Mouse (Mus musculus) heart, postnatal 4 days (tissue): Measurements from ENCODE around the gene Fam160a1. TPM values are rescaled to one million over a fixed set of nuclear protein-coding genes. Genes with fewer than 3 reads are reported as not detected.

Experiments
- DNase-seq: peaks from one replicate; pipeline ENCODE4 v3.0.0; 2021
- total RNA-seq, 2 experiments: library from RNA; stranded (reverse); gene quantifications; 2 replicates each; pipeline ENCODE4 v1.2.3; 2021

Fam160a1 gene
- total RNA-seq, 2 experiments from 2014 or later = 27.0 to 28.1 TPM

DNA sequence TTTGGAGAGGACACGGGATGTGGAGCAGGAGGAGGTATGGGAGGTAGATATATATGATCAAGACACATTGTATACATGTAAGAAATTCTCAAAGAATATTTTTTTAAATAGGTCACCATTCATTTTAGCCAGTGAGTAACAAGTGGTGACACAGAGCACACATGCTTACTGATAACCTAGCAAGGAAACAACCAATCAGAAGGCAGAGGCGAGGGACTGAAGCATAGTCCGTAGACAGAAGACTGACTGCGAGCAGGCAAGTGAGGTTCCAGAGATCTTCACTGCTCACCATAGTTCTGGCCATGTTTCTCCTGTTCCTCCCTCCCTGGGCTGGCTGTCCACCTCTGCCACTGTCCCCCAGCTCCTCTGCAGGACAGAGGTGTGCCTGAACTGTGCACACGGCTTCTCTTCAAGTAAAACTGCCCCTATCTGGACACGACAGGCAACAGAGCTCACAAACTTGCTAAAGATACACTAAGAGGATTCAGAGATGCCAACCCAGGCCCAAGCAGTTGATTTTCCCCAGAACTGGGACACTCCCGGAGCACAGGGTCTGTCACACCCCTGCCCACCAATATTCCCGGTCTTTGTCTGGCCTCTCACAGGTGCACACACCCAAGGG is 137.7 kb downstream of the Fam160a1 start:
- DNase-seq = no peak

DNA sequence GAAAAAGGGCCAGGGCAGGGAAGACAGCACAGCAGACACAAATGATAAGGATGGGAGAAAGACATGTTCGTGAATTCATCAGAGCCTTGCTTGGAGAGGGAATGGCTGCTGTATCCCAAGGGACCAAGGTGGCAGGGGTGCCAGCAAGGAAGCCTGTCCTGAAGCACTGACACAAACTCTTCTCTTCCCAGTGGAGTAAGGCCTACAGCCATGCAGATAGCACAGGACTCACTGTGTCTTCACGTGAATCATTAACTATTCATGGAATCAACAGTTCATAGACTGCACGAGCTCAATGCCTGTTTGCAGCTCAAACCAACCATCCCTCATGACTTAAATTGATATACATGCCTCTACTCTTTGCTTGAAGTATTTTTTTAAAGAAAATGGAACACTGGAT is 139.1 kb downstream of the Fam160a1 start:
- DNase-seq = no peak

DNA sequence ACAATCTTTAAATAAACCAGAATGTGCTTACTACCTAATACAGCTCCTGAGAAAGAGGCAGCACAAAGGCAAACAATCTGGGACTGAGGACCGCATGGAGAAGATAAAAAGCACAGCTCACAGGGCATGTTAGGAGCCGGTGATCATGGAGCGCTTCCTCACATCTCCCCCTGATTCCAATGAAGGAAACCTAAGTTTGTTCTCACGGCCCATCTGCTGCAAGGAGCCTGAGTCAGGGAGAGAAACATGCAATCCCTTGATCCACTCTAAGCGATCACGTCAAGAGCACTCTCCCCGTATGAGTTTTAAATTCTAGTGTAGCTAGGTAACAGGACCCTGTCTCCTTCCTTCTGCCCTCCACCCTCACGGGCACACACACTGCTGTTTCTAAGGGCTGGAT is 140.0 kb downstream of the Fam160a1 start:
- DNase-seq = no peak

DNA sequence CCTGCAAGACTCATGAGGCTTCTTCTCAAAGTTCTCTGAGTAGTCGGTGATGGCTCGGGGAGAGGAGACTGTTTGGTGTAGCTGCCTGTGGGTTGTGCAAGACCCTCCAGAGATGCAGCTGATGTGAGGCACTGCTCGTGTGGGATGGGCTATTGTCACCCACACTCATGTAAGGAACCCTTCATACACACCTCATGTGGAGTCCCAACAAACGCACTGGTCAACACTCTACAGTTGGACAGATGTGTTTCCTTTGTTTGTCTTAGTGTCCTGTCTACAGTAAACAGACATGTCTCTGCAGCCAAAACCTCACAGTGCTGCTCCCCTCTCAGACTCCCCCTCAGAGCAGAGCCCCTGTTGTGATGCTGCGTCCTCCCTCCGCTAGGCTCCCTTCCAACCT is 147.2 kb downstream of the Fam160a1 start:
- no peak for DNase-seq

DNA sequence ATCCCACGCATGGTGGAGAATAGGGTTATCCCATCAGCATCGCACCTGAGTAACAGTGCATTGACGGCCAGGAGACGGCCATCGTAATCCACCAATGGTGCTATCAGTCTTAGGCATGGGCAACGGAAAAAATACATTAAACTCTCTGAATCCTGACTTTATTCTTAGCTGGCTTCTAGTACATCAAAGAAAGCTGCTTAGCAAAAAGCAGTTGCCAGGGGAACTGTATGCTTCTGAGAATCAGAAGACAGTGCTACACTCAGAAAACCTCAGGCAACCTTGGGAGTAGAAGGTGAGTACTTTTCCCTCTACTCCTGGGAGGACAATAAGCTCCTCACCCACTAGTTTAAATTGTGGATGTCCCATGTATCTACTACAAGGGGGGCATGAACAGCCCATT is 149.4 kb downstream of the Fam160a1 start:
- no peak for DNase-seq

DNA sequence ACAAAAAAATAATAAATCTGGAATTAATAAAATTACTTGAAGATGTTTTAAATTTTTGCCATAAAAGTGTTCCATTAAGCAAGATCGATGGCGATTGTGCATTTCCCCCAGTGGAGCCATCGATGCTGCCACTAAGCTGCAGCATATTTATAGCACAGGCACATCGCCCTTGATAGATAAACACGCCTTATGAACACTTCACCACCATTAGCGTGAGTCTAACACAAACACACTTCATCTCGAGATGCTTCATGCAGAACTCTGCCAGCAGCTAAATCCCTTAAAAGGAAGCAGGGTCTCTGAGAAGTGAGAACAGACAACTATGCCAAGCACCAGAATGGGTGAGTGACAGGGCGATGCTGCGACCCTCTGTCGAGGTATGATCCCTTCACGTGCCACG is 150.4 kb downstream of the Fam160a1 start:
- no peak for DNase-seq

DNA sequence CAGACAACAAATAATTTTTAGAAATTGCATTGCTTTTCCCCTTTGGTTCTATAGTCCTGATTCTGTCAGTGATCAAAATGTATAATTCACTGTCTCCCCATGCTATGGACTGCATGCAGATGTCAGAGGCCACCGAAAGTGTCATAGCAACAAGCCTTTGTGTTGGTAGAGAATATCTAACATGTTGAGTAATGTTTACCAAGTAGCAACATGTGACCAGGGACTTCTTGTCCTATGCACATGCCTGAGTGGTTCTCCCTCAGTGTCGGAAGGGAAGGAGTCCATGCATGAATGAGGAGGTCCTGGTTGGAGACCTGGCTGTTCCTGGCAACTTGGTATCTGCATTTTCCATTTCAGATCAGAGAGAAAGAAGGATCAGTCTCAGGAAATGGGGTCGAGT is 150.9 kb downstream of the Fam160a1 start:
- DNase-seq = no peak

DNA sequence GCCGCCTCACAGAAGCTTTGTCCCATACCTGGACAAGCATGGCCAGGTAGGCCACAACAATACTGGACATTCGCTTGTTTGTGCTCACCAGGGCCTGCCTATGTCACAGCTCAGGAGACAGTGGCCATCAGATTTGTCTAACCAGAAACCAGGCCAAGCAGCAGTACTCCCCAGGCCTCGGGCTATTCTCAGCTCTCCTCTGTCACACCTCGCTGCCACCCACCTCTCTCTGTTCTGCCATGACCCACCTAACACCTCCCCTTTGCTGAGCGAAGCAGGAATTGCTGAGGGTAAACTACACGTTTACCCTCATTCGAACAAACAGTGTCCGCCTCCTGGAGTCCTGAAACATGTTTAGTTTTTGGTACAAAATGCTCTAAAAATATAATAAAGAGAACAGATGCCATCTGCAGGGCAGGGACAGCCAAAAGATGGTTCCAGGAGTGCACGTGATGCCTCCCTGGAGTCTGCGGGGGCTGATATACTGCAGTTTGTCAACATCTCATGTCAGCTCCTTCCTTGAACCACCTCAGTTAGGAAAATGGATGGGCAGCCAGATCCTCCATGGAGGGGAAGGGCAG is 152.4 kb downstream of the Fam160a1 start:
- no peak for DNase-seq

DNA sequence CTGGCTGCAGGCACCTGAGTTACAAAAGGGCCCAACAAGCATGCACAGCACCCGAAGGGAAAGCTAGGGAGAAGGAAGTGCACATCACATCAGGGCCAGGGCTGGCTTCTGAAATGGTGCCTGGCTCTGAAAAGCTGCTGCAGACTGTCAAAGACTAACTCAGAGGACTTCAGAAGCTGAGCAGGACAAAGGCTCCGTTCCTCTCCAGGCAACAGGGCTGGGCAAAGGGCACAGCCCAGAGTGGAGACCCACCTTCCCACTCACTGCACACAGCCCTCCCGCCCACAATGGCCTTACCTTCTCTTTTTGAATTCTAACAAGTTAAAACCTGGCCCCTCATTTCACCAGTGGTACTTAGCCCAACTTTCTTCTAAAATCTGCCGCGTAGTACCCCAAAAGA is 153.3 kb downstream of the Fam160a1 start:
- DNase-seq = no peak

DNA sequence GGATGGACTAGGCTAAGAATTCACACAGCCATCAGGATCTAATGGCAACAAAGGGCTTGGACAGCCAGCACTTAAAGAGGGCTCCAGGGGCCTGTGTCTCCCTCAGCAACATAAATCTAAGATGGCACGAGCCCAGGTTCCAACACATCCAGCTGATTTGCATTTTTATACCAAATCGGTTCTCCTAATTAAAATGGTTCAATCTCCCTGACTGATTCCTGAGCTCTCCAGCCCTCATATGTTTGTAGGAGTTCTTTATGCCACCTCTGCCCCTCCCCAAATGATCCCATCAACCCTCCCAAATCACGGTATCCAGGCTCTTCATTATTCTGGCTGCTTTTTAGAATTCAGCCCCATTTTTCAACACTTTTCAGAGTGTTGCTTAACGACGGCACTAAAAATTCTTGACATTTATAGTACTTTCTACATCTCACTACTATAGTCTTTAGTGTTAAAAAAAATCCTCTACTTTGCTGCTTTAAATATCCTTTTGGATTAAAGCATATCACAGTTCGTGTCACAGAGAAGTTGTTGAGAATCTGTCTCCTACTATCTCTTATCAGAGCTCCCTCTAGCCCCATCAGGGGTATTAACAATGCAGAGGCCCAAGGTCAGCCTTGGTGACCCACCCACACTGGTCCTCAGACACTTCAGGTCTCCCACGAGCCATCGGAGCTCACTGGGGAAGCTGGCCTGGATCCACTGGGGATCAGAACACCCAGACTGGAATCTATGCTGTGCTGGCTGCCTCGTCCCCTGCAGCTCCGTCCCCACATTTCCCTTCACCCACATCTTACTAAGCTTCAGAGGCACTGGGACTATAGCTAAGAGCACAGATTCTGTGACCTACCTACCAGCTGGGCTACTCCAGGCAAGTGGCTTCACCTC is 154.9 kb downstream of the Fam160a1 start:
- no peak for DNase-seq

DNA sequence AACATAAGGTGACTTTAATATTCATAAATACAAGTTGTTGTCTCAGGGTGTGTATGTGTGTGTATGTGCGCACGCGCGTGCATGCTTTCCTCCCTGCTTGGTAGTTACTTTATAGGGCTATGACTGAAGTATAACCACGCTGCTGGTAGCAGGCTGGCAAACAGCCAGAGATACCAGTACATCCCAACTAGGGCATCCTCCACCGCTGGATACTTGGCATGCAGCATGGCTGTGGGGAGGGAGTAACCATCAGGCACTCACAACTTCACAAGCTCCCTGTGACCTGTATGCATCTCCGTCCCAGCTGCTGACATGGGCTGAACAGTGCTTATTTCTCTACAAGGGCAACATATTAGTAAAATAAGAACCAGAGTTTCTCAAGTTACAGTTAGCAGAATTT is 157.4 kb downstream of the Fam160a1 start:
- DNase-seq = peak; percentile 18

DNA sequence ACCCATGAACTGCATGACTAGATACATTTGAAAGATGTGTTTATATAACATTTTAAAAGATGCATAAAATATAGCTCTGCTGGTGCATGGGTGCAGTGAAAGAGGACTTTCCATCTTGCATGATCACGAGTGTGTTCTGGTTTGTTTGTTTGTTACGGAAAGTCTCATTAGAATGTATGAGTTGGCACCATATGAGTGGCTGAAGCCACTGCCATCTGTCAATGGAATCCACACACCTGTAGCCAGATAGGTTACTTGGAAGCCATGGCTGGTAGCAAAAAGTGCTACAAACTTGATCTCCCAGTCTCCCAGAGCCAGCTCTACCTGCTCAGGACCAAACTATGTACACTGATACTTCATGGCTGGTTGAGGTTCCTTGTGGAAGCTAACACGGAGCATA is 161.6 kb downstream of the Fam160a1 start:
- no peak for DNase-seq

DNA sequence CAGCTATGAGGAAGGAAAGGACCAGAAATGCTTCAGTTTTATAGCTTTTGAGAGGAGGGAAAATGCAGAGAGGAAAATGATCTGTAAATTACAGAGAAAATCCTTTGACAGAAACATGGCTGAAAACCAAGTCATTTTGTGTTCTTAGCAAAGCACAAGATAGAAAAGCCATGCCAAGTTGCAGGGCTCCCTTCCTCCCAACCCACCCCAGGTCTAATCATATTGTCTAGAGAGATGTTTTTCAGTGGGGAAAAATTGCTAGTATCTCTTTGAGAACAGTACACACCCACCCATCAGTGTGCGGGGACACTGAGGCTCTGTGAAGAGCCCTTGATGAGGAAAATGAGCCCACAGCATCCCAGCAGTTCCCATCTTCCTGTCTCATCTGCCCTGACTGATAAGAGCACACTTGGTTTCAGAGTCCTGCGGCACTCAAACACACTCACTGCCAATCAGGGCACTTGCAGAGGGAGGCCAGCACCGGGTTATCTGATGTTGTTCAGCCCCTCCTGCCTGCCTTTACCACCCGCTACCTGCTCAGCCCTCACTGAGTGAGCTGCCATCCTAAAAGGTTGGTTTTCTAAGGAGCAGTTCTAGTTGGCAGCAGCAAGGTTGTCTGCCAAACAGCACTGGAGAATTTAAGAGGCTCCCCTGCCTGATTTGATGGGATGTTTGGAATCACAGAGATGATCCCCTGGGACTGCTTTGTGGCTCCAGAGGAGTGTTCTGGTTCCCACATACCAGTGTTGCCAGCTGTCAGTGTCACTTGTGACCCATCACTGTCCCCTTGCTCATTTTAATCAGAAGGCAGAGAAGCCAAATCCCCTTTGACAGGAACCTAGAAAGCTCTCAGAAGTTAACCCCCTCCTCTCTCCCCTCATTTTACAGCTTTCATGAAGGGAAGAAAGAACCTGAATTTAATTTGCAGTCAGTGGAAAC is 164.1 kb downstream of the Fam160a1 start:
- no peak for DNase-seq

DNA sequence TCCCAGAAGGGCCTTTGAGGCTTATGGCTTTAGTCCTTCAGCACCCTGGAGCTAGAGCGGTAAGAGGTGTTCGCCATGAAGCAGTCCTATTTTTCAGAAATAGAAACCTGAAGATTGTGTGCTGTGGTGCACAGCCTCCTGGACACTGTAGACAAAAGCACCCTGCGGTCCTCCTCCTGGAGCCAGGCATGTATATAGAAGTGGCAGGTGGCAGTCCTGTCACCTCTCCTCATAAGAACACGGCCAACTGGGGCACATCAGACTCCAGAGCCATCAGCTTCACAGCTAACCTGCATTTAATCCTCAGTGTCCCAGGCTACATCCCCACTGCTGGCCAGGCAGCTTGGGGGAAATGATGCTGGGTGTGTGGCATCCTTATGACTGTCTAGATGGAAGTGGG is 167.9 kb downstream of the Fam160a1 start:
- DNase-seq = no peak

DNA sequence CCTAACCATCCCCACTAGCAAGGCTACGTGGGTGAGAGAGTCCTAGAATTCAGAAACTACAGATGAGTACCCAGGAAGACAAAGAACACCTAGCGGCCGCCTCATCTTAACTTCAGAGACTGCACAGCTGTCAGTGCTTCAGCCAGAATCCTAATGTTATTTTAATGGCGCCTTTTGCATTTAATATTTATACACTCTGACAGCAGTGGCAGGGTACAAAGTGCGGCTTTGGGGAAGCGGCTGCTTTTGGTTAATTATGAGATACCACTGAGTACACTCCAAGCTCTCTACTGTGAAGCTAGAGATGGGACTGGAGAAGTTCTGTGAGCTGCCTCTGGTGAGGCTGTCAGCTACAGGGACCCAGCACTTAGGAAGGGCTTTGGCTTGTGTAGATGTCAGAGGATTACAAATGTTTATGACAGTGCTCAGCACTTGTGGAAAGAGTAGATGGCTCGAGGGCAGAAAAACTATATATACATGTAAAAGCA is 171.5 kb downstream of the Fam160a1 start:
- DNase-seq = no peak

DNA sequence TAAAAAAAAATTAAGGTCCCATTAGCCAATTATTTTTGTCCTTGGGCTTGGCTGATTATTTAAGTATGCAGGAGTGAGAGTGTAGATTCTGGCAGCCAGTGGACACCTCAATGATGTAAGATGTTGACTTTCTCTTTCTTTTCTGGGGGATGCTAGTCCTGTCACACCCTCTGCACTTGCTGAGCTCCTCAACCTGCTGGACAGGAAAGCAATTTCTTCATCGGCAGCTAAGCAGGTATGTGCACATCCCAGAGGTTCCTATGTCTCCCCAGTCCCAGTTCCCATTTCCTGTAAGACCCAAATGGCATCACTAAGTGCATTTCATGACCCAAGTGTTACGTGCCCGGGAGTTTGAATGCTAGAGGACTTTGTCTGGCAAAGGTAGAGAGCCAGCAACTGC is 172.3 kb downstream of the Fam160a1 start:
- DNase-seq = no peak

DNA sequence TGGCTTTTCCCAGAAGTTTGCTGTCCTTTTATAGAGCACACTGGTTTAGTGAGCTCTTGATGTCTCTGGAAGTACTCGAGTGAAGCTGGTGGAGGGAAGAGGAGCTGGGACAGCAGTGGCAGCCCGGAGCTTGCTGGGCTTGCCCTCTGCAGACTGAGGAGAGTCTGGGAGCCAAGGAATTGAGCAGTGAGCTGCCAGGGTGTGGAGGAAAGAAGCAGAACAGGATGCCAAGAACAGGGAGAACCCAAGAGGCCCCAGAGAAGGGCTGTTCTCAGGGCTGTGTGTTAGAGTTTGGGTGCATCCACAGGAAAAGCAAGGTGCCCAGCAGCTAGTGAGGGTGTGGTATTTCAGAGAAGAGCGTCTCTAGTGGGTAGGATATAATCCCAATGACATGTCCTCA is 175.3 kb downstream of the Fam160a1 start:
- no peak for DNase-seq

DNA sequence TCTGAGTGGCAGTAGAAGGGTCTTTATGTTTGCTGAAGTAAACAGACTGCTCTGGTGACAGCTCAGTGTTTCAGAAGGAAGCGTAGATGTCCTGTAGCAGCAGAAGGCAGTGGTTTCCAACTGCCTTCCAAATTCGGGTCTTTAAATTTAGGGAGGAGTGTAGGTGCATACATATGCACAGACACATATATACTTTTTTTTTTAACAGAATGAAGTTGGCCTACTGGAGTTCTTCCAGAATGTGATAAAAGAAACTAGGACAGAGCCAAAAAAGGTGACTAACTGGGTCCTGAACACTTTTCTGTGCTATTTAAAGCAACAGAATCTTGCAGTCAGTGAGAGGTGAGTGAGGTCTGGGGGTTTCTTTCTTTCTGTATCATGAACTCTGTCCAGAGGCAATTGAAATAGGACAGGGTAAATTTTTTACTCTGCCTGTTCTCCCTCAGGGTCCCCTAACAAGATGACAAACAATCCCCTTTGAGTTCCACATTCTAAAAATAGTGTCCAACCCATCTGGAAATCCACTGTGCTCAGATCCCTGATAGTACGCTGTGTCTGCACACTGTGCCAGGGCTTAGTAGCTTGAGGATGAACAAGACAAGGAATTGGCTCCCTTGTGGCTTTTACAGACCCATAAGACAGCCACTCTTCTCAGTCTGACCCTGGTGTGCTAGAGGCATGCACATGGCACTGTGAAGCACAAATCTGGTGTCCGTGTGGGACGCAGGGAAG is 180.2 kb downstream of the Fam160a1 start:
- peak; percentile 8 for DNase-seq

DNA sequence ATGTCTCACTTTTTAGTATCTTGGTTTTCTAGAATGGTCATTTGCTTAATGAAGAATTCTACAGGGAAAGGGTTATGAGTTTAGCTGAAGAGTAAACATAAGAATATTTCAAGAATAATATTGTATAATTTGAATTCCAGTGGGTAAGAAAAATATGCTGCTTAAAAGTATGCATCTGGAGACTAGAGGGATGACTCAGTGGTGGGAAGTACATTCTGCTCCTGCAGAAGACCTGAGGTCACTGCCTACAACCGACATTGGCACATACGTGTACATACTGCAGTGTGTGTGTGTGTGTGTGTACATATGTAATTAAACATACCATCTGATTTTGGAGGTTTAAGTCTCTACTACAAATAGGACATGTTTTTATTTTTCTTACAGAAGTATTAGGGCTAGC is 181.5 kb downstream of the Fam160a1 start:
- no peak for DNase-seq

DNA sequence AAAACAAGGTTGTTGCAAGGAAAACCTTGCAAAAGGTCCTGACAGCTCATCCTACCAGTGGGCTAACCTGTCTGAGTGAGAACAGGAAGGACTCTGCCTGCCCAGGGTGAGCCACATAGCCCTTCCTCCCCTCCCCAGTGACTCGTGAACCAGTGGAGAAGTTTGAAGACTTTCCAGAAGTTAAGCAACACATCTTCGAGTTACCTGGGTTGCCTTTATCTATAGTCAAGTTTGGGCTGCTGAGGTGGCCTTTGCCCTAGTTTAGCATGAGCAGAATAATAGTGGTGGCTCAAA is 182.0 kb downstream of the Fam160a1 start:
- DNase-seq = no peak

DNA sequence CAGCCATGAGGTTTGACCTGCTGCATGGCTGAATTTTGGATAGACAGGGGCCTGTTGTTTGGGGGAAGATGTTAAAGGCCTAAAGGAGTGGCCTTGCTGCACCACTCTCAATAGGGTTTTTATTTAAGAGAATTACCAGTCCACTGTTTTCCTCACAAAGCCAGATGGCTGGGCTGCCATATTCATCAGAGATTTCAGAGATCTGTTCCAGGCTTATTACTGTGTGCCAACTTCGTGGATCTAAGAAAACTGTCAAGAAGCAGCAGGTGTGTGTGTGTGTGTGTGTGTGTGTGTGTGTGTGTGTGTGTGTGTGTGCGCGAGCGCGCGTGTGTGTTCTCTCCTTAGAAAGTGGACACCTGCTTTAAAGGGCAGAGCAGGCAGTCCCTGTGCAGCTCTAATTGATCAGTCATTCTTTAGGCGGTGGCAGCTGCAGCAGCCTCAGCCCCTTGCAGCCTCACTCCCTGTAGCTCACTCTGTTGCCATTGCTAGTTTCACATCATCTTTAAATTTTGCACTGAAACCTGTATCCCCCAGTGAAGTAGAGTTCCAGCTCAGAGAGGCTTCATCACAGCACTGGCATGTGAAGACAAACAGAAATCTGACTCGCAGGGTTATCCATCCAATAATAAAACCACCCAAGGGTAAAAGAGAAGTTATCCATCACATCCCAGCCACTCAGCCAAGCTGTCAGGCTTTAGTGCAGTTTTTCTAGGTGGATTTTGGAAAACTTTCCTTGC is 182.5 kb downstream of the Fam160a1 start:
- no peak for DNase-seq
